Mouse (Mus musculus): ENCODE data around the gene Jsrp1.

DNA sequence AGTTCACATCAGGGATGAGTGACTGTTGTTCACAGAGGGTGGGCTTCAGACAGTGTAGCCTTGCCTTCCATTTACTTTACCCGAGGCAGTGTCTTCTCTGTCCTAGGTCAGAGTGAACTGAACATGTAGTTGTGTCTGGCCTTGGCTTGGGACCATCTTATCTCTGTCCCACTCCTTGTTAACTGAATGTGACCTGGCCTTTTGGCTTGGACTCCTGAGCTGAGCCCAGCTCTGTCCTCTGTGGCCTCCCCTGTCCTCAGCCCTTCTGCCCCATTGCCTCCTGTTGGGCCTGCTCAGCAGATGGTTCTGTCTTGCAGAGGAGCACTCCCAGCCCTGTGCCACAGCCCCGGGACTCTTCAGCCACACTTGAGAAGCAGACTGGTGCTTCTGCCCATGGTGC lies 25.8 kb downstream of the Jsrp1 start:
- no peak for TF ChIP-seq CTCF (IDR thresholded peaks at IDR 0.05; ENCODE audit: borderline replicate concordance, insufficient read depth, low read length)
- no peak for TF ChIP-seq POLR2A (IDR thresholded peaks at IDR 0.05; ENCODE audit: low read depth, low read length)
